Mouse (Mus musculus) megakaryocyte, embryonic 14.5 days (primary cell): ENCODE results near the gene Arhgap24. TPM values are rescaled to one million over a fixed set of nuclear protein-coding genes. Genes with fewer than 3 reads are reported as not detected.

Source experiments
- H3K27me3 ChIP-seq: replicated peaks from 2 replicates; pipeline ENCODE3; 2012; ENCODE audit warnings: inconsistent platforms
- H3K36me3 ChIP-seq: replicated peaks from 2 replicates; pipeline ENCODE3; 2012; ENCODE audit warnings: low read length, inconsistent platforms, mixed read lengths
- H3K4me1 ChIP-seq: 2 replicates; pipeline ENCODE4 v1.6.1; 2012; ENCODE audit warnings: inconsistent platforms
- H3K4me3 ChIP-seq: replicated peaks from 2 replicates; pipeline ENCODE3; 2012; ENCODE audit warnings: moderate library complexity, mild to moderate bottlenecking, inconsistent platforms
- H3K9me3 ChIP-seq: 2 replicates; pipeline ENCODE4 v1.6.1; 2012; ENCODE audit warnings: inconsistent platforms
- FLI1 ChIP-seq: IDR thresholded peaks from 2 replicates; pipeline ENCODE4 v1.6.1; 2012; ENCODE audit warnings: low read length, inconsistent platforms, mixed read lengths
- GATA1 ChIP-seq: IDR thresholded peaks from 3 replicates; pipeline ENCODE4 v1.6.1; 2012; ENCODE audit warnings: mixed read lengths, low read length, inconsistent platforms, borderline replicate concordance
- polyA plus RNA-seq: library from polyadenylated mRNA; stranded (reverse); fragments of >175 nt; gene quantifications from 2 replicates; pipeline ENCODE4 v1.2.3, GENCODE M21; 2012; ENCODE audit warnings: low replicate concordance; ENCODE audit not compliant: insufficient read depth

The Arhgap24 gene
- polyA plus RNA-seq, 1 experiment: 1.4 TPM

DNA sequence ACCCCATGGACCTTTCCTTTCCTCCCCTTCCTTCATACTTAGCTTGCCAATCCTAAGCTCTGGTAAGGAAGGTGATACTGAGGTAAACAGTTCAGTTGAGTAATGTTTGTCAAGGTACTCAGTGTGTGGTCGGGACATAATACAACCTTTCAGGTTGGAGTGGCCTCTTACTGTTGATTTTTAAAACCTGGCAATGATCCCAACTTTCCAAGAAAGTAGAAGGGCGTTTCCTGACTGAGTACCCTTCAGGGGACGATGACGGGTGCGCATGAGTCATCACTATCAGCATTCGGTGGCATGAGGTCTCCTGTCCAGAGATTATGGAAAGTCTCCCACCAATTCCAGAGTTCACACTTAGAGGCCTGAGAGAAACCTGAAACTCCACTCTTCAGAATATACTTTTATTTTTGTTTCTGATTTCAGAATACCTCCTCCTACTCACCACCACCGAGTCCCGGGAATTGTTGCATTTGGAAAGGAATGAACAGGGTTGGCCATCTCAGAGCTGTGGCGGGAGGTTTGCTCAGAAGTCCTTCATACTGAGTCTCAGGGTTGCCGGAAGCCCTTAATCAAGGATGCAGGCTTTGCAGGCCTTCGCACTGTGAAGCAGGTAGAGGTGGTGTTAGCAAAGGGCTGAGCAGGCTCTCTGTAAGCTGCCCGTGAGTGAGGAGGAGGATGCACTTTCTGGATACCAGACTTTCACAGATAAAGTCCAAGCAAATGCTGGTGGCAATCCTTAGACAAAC, 20.6 kb upstream of the Arhgap24 start:
- peaks cover 11% of the 10 kb centered on the region for H3K9me3 ChIP-seq
- TF ChIP-seq FLI1: no peak
- TF ChIP-seq GATA1: no peak
- H3K27me3 ChIP-seq: no peaks in the 10 kb centered on the region
- H3K4me3 ChIP-seq: no peak overlapping the region
- H3K36me3 ChIP-seq: no peaks in the 10 kb centered on the region
- H3K4me1 ChIP-seq: peaks cover 10% of the 10 kb centered on the region; the same call in 1 of the 2 replicates

DNA sequence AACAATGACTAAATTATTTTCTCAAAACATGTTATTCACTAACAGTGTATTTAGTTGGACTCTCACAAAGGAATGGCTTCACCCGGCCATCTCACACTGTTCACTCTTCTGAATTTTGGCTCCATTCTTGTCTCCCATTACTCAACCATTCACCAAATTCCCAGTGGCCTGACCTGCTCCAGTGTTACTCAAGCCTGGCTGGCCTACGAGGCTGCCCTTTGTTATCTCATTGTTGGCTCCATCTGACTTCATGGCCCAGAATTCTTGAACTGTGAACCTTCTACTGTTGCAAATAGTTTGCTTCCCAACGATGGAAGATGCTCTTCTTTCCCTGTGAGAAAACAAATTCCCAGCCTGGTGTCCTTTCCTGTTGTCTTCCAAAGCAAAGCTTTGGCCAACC, 18.2 kb upstream of the Arhgap24 start:
- no peak for TF ChIP-seq GATA1
- TF ChIP-seq FLI1: no peak

DNA sequence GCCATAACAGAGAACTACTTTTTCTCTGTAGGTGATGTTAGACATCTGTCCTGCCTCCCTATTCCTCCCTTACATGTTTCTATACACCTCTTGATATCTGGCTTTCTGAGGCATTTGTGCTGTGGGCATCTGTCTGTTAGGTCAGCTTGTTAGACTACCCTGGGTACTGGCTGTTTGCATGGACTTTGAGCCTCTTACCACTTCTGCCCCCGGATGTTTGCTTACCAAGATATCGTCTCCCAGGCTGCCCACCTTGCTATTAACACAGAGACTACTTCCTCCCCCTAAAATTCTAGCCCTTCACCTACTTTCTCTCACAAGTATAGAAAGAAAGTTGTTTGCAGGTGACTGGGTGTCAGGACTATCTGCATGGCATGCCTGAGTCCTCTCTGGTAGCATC, 15.8 kb upstream of the Arhgap24 start:
- Histone ChIP-seq H3K9me3 (peaks cover 5% of the 10 kb centered on the region; the same call in 1 of the 2 replicates), H3K36me3 (no peaks in the 10 kb centered on the region), H3K27me3 (no peaks in the 10 kb centered on the region), H3K4me3 (no peak overlapping the region), H3K4me1 (peaks cover 18% of the 10 kb centered on the region)
- TF ChIP-seq GATA1 (no peak), FLI1 (no peak)

More for the DNA sequence above, 18.2 kb upstream of the Arhgap24 start:
- Histone ChIP-seq H3K4me3 (no peak overlapping the region), H3K9me3 (peaks cover 11% of the 10 kb centered on the region), H3K27me3 (no peaks in the 10 kb centered on the region), H3K36me3 (no peaks in the 10 kb centered on the region), H3K4me1 (peaks cover 17% of the 10 kb centered on the region)

DNA sequence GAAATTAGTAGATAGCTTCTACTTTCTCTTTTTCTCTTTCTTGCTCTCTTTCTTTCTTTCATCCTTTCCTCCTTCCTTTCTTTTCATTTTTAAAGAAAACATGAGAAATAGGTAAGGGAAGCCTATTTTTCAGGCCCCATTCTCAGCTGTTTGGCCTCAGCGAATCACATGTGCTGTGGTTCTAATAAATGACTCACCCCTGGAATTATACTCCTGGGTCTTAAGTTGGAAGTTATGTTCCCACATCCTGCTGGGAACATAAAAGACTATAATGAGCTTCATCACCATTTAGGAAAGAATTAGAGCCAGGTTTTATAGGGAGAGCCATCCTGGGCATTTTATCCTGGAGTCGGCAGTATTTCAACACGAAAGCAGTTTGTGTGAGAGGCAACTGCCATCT, 12.9 kb upstream of the Arhgap24 start:
- TF ChIP-seq GATA1: no peak
- no peak for TF ChIP-seq FLI1
- H3K9me3 ChIP-seq: no peaks in the 10 kb centered on the region
- no peaks in the 10 kb centered on the region for H3K36me3 ChIP-seq
- peaks cover 11% of the 10 kb centered on the region for H3K4me1 ChIP-seq
- H3K4me3 ChIP-seq: no peak overlapping the region
- H3K27me3 ChIP-seq: no peaks in the 10 kb centered on the region

DNA sequence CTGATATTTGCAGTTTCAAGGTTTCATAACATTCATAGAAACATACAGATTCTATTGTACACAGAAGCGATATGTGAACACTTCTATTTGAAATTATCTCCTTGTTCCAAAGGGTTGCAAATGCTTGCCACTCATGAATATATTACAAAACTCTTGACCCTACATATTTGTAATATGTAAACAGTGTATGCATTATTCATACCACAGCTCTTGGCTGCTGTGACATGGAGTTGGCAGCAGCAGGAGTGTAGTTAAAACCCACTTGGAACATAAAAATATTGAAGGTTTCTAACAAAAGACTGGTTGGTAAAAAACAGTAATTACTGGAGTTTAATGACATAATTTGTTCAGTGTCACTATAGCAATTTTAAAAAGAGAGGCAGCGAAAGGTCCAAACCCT, 10.9 kb upstream of the Arhgap24 start:
- H3K9me3 ChIP-seq: no peaks in the 10 kb centered on the region
- TF ChIP-seq FLI1 (no peak), GATA1 (no peak)
- no peaks in the 10 kb centered on the region for H3K36me3 ChIP-seq
- peaks cover 8% of the 10 kb centered on the region for H3K4me1 ChIP-seq
- no peaks in the 10 kb centered on the region for H3K27me3 ChIP-seq
- no peak overlapping the region for H3K4me3 ChIP-seq

DNA sequence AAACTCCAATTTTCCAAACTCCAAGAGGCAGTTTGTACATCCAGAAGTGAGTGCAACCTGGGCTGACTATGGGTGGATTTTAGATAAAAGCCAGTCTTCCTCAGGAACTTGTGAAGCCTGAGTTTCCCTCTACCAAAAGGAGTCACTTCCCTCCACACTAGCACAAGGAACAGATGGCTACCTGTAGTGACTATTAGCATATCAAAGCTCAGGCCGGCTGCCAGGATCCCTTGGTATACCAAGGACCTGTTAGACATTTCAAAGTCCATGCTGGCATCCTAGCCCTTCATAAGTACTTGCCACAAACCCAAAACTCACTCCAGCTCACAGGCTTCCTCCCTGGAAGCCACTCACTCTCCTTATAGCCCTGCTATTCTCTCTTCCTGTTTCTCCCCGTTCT, 3.1 kb upstream of the Arhgap24 start:
- no peaks in the 10 kb centered on the region for H3K36me3 ChIP-seq
- no peaks in the 10 kb centered on the region for H3K9me3 ChIP-seq
- TF ChIP-seq FLI1 (no peak), GATA1 (no peak)
- peaks cover 21% of the 10 kb centered on the region for H3K4me1 ChIP-seq
- peaks cover 13% of the 10 kb centered on the region for H3K27me3 ChIP-seq
- no peak overlapping the region for H3K4me3 ChIP-seq

DNA sequence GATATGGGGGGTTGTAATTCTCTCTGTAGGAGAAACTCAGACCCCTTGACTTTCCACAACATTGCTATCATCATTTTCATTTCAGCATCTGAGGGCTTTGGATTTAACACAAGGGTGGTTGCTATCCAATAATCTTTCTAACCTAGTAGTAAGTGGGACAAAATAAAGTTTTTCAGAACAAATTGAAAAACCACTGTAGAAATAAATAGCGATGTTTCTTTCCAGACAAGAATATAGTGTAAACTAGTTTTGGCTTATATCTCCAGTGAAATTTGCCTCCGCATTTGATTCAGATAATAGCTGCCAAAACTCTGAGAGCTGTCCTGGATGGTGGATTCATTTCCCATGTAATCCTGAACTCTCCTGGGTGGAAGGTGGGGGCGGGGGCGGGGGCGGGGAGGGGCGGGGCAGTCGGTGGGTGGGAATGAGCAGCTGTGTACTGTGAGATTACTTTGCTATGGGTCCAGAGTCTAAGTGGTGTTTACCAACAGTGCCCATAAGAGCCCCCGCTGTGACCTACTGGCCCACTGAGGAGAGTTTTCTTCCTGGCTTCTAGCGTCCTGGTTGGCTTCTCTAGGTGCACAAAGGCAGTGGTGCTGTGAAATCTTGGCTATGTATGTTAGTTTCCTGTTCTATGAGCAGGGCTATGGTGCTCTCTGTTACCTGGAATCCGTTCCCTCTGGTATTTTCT, 2.2 kb downstream of the Arhgap24 start:
- Histone ChIP-seq H3K27me3 (peaks cover 13% of the 10 kb centered on the region), H3K4me1 (peaks cover 13% of the 10 kb centered on the region), H3K36me3 (no peaks in the 10 kb centered on the region), H3K9me3 (peaks cover 1% of the 10 kb centered on the region), H3K4me3 (no peak overlapping the region)
- TF ChIP-seq GATA1 (no peak), FLI1 (no peak)

DNA sequence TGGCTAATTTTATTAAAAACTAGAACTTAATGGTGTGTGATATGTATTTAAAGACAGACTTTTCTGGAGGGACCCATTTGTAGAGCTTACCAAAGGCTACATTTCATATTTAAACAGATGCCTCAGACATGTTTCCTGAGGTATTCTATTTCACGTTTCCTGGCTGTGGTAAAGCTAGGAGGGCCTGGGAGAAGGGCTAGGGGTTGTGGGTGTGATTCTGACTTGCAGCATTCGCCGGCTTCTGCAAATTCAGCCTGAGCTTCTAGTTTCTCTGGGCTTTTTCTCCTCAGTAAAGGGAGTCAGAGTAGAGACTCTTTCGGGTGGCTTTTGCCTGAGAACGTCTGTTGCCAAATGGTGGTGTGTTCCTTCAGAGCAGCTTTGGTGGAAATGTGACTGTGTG, 10.4 kb downstream of the Arhgap24 start:
- H3K36me3 ChIP-seq: no peaks in the 10 kb centered on the region
- no peak for TF ChIP-seq GATA1
- no peak for TF ChIP-seq FLI1
- H3K9me3 ChIP-seq: peaks cover 8% of the 10 kb centered on the region
- peak overlapping the region; percentile 18 for H3K4me3 ChIP-seq
- H3K27me3 ChIP-seq: no peaks in the 10 kb centered on the region
- peaks cover 7% of the 10 kb centered on the region; the same call in 1 of the 2 replicates for H3K4me1 ChIP-seq

DNA sequence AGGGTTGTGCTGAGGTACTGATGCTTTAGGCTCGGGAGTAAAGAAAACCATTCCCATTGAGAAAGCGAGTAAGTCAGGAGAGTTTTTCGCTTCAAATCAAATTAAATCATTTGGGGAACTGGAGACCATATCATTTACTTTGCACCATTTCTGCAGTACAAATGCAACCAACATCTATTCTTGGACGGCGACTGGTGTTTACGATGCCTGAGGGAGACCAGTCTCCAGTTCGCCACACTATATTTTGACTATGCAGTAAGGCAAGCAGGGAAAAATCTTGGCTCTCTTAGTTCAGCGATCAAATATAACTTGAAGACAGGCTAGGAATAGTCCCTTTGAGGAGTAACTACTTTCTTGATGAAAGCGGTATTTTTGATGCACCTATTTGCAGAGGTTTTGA, 11.0 kb downstream of the Arhgap24 start:
- Histone ChIP-seq H3K36me3 (no peaks in the 10 kb centered on the region), H3K4me1 (peaks cover 10% of the 10 kb centered on the region), H3K9me3 (peaks cover 8% of the 10 kb centered on the region), H3K4me3 (no peak overlapping the region), H3K27me3 (no peaks in the 10 kb centered on the region)
- TF ChIP-seq GATA1 (no peak), FLI1 (no peak)

DNA sequence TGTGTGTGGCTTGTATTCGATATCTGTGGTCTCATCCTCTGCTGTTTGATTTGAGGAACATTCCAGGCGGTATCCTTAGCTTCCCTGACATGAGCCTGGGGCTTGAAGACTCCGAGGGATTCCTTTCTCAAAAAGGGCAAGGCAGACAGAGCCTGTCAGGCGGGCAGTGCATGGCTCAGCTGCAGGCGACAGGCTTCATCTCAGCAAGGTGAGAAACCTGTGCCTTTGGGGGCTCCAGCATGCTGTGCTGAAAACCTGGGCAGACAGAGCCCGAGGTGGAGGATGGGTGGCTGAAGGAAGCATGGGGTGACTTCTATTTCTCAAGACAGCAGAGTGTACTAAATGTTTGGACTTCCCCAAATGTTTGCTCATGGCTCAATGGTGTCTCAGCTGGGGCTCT, 13.6 kb downstream of the Arhgap24 start:
- Histone ChIP-seq H3K4me3 (no peak overlapping the region), H3K36me3 (no peaks in the 10 kb centered on the region), H3K9me3 (no peaks in the 10 kb centered on the region), H3K27me3 (no peaks in the 10 kb centered on the region), H3K4me1 (peaks cover 27% of the 10 kb centered on the region)
- TF ChIP-seq FLI1 (no peak), GATA1 (no peak)
